Mouse (Mus musculus) CH12.LX (cell line): Measurements from ENCODE around the gene Gpd1l. TPM values are rescaled to one million over a fixed set of nuclear protein-coding genes. Genes with fewer than 3 reads are reported as not detected.

Experiments used
- DNase-seq: peaks from one replicate; pipeline ENCODE4 v3.0.0-alpha.2; 2013; ENCODE audit errors: extremely low read depth
- H3K27ac ChIP-seq: 2 replicates; pipeline ENCODE4 v1.5.1; 2012; ENCODE audit warnings: low read depth, mild to moderate bottlenecking, control low read depth, moderate library complexity; ENCODE audit not compliant: insufficient read depth
- H3K27me3 ChIP-seq: replicated peaks from 2 replicates; pipeline ENCODE3; 2012; ENCODE audit warnings: inconsistent platforms
- H3K36me3 ChIP-seq, 2 experiments: replicated peaks in 1 of 2; 2 replicates each; pipeline versions ENCODE3 to v1.6.1; 2012; ENCODE audit warnings: inconsistent platforms in 1 of 2, low read length in 1 of 2, mild to moderate bottlenecking in 1 of 2, mixed read lengths in 1 of 2, moderate library complexity in 1 of 2; ENCODE audit not compliant: control insufficient read depth in 1 of 2, insufficient read depth in 1 of 2
- H3K4me1 ChIP-seq, 2 experiments: 2 replicates each; pipeline ENCODE4 v1.6.1; 2012; ENCODE audit warnings: inconsistent platforms in 1 of 2, moderate library complexity in 1 of 2; ENCODE audit not compliant: insufficient read depth in 2 of 2, control insufficient read depth in 1 of 2
- H3K4me2 ChIP-seq: 2 replicates; pipeline ENCODE4 v1.6.1; 2012; ENCODE audit warnings: low read depth, mild to moderate bottlenecking, control low read depth; ENCODE audit not compliant: poor library complexity, insufficient read depth, severe bottlenecking
- H3K4me3 ChIP-seq, 3 experiments: fragments of 150-350 bp in 1 of 3; sonication (generic) in 1 of 3; replicated peaks in 1 of 3; 2 replicates each; pipeline versions ENCODE3 to v1.5.1; 2011 to 2012; ENCODE audit warnings: low read depth in 2 of 3, low read length in 2 of 3, mild to moderate bottlenecking in 2 of 3, moderate library complexity in 2 of 3, control low read depth in 1 of 3, improper control_type of control experiment in 1 of 3, inconsistent platforms in 1 of 3, mixed read lengths in 1 of 3; ENCODE audit not compliant: poor library complexity in 1 of 3
- H3K79me2 ChIP-seq: replicated peaks from 2 replicates; pipeline ENCODE4 v1.6.1; 2012; ENCODE audit warnings: mild to moderate bottlenecking, moderate library complexity; ENCODE audit not compliant: control insufficient read depth, poor library complexity, insufficient read depth, severe bottlenecking; ENCODE audit errors: extremely low read depth
- H3K9ac ChIP-seq: 2 replicates; pipeline ENCODE4 v1.6.1; 2012; ENCODE audit warnings: low read depth, mild to moderate bottlenecking, control low read depth, moderate library complexity; ENCODE audit not compliant: insufficient read depth
- H3K9me3 ChIP-seq: replicated peaks from 2 replicates; pipeline ENCODE3; 2012; ENCODE audit warnings: low read length, inconsistent platforms, mixed read lengths
- BHLHE40 ChIP-seq: IDR thresholded peaks from 2 replicates; pipeline ENCODE4 v1.6.1; 2011; ENCODE audit warnings: mild to moderate bottlenecking, low read depth, low read length, improper control_type of control experiment
- CHD1 ChIP-seq: IDR thresholded peaks from 2 replicates; pipeline ENCODE4 v1.6.1; 2012; ENCODE audit warnings: low read depth, low read length, improper control_type of control experiment, inconsistent platforms
- CHD2 ChIP-seq: IDR thresholded peaks from 2 replicates; pipeline ENCODE4 v1.6.1; 2011; ENCODE audit warnings: low read length, improper control_type of control experiment
- E2F4 ChIP-seq: IDR thresholded peaks from 2 replicates; pipeline ENCODE4 v1.6.1; 2011; ENCODE audit warnings: low read depth, low read length, improper control_type of control experiment; ENCODE audit not compliant: insufficient replicate concordance
- EP300 ChIP-seq: IDR thresholded peaks from 2 replicates; pipeline ENCODE4 v1.6.1; 2011; ENCODE audit warnings: low read length, improper control_type of control experiment
- ETS1 ChIP-seq: conservative IDR thresholded peaks from 2 replicates; pipeline ENCODE4 v1.6.1; 2012; ENCODE audit warnings: low read depth, mild to moderate bottlenecking, inconsistent platforms, low read length, improper control_type of control experiment, moderate library complexity
- GABPA ChIP-seq: IDR thresholded peaks from 2 replicates; pipeline ENCODE4 v1.6.1; 2012; ENCODE audit warnings: low read depth, low read length, improper control_type of control experiment, inconsistent platforms; ENCODE audit not compliant: insufficient replicate concordance
- IRF4 ChIP-seq: IDR thresholded peaks from 2 replicates; pipeline ENCODE4 v1.6.1; 2014; ENCODE audit warnings: low read depth, mild to moderate bottlenecking, inconsistent platforms, low read length, improper control_type of control experiment
- MAFK ChIP-seq: IDR thresholded peaks from 2 replicates; pipeline ENCODE4 v1.6.1; 2011; ENCODE audit warnings: low read length, improper control_type of control experiment; ENCODE audit not compliant: insufficient replicate concordance
- MAX ChIP-seq: IDR thresholded peaks from 2 replicates; pipeline ENCODE4 v1.6.1; 2011; ENCODE audit warnings: low read length, improper control_type of control experiment
- MEF2A ChIP-seq: IDR thresholded peaks from 2 replicates; pipeline ENCODE4 v1.6.1; 2014; ENCODE audit warnings: low read depth, mild to moderate bottlenecking, inconsistent platforms, low read length, improper control_type of control experiment, borderline replicate concordance
- NELFE ChIP-seq: IDR thresholded peaks from 2 replicates; pipeline ENCODE4 v1.6.1; 2011; ENCODE audit warnings: low read depth, low read length, improper control_type of control experiment
- NRF1 ChIP-seq: IDR thresholded peaks from 2 replicates; pipeline ENCODE4 v1.6.1; 2014; ENCODE audit warnings: low read depth, mild to moderate bottlenecking, inconsistent platforms, low read length, improper control_type of control experiment, moderate library complexity
- PAX5 ChIP-seq: IDR thresholded peaks from 2 replicates; pipeline ENCODE4 v1.6.1; 2012; ENCODE audit warnings: low read length, inconsistent platforms, mixed read lengths
- RCOR1 ChIP-seq: conservative IDR thresholded peaks from 2 replicates; pipeline ENCODE4 v1.6.1; 2012; ENCODE audit warnings: low read depth, mild to moderate bottlenecking, inconsistent platforms, low read length, improper control_type of control experiment
- SIN3A ChIP-seq: IDR thresholded peaks from 2 replicates; pipeline ENCODE4 v1.6.1; 2012; ENCODE audit warnings: low read length, improper control_type of control experiment, inconsistent platforms
- SMC3 ChIP-seq: IDR thresholded peaks from 2 replicates; pipeline ENCODE4 v1.6.1; 2011; ENCODE audit warnings: low read depth, low read length, improper control_type of control experiment
- TCF12 ChIP-seq: IDR thresholded peaks from 2 replicates; pipeline ENCODE4 v1.6.1; 2014; ENCODE audit warnings: low read depth, mild to moderate bottlenecking, inconsistent platforms, low read length, improper control_type of control experiment
- UBTF ChIP-seq: IDR thresholded peaks from 2 replicates; pipeline ENCODE4 v1.6.1; 2012; ENCODE audit warnings: low read depth, mild to moderate bottlenecking, inconsistent platforms, low read length, improper control_type of control experiment, moderate library complexity
- ZKSCAN1 ChIP-seq: IDR thresholded peaks from 2 replicates; pipeline ENCODE4 v1.6.1; 2012; ENCODE audit warnings: low read depth, inconsistent platforms, low read length, improper control_type of control experiment, borderline replicate concordance
- dilution Hi-C: fragments of 300-500 bp; cut with MboI; formaldehyde crosslinking; loops from 2 replicates; pipeline ENCODE4 v1.14.3; 2020; ENCODE audit warnings: low sequenced_read_pairs; ENCODE audit not compliant: extremely low pct_unique_long_range_greater_than_20kb, extremely low pct_ligation_motif_present
- in situ Hi-C: fragments of 300-500 bp; cut with MboI; formaldehyde crosslinking; loops from 3 replicates; pipeline ENCODE4 v1.14.3; 2019; ENCODE audit warnings: low sequenced_read_pairs, low pct_ligation_motif_present, low pct_unique_long_range_greater_than_20kb, mixed read lengths
- polyA plus RNA-seq: library from polyadenylated mRNA; unstranded; fragments of >175 nt; gene quantifications from 2 replicates; pipeline ENCODE4 v1.2.1, GENCODE M21; 2012; ENCODE audit warnings: low read depth; ENCODE audit not compliant: insufficient read length
- total RNA-seq, 2 experiments: library from RNA; depleted of rRNA; stranded (reverse); fragments of 300-350 nt in 1 of 2; fragments of >200 nt in 1 of 2; gene quantifications; 2 replicates each; pipeline ENCODE4 v1.2.3; 2012 to 2014

The Gpd1l gene
- total and polyA plus RNA-seq, 3 experiments = 4.6 to 7.4 (median 5.8) TPM

DNA sequence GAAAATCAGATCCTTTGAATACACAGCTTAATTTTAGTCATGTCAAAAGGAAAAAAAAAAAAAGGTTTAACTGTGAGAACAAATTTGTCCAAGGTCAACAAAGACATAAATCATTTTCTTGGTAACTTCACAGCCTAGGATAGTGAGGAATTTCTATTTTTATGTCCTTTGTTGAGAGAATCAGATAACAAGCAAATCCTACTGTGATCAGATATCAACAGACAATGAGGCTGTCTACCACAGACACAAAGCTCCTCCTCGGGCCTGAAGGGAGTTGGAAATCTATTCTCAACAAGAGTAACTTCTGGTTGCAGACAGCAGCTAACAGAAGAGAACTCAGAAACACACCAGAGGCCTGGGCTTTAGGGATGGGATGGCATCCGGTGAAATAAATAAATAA lies 51.8 kb downstream of the Gpd1l start:
- no peak overlapping the region for H3K4me3 ChIP-seq
- dilution Hi-C loops = no loop called here
- H3K36me3 ChIP-seq = no peaks in the 10 kb centered on the region
- H3K4me1 ChIP-seq = no peaks in the 10 kb centered on the region
- peaks cover 4% of the 10 kb centered on the region for H3K9me3 ChIP-seq
- H3K27me3 ChIP-seq = no peaks in the 10 kb centered on the region
- no peak for TF ChIP-seq GABPA
- no peak for DNase-seq
- H3K79me2 ChIP-seq = no peaks in the 10 kb centered on the region
- no peak overlapping the region for H3K9ac ChIP-seq
- no peak overlapping the region for H3K4me2 ChIP-seq
- no peak overlapping the region for H3K27ac ChIP-seq
- in situ Hi-C loops = loop anchor here (10.0 kb wide), 1 partner anchor 67 kb away; no protein-coding TSS in a partner anchor

DNA sequence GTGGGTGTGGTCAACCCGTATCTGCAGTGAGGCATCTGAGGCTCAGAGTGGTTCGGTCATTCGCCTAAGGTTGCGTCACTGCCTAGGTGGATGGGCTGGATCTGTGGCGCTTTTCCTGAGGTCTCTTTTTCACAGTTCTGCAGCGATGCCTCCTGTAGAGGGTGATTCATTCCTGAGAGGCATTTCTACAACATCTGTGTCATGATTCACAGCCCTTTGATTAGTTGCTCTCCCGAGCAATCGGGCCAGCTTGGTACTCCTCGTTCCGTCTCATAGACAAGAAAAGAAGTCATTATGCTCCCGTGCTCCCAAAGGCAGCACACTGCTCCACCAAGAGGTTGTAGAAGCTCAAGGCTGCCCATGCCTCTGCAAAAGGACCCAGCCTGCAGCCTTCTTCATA lies 78.5 kb downstream of the Gpd1l start:
- dilution Hi-C loops (no loop called here), in situ Hi-C loops (no loop called here)
- no peak overlapping the region for H3K27ac ChIP-seq
- TF ChIP-seq E2F4 (no peak), NELFE (no peak), CHD2 (no peak), MAFK (no peak), UBTF (no peak), SMC3 (no peak), SIN3A (no peak), TCF12 (no peak), MAX (no peak), BHLHE40 (no peak), NRF1 (no peak), PAX5 (no peak), ZKSCAN1 (no peak), RCOR1 (no peak), MEF2A (no peak), ETS1 (no peak), GABPA (no peak), CHD1 (no peak), IRF4 (no peak), EP300 (no peak)
- H3K36me3 ChIP-seq = no peaks in the 10 kb centered on the region
- no peaks in the 10 kb centered on the region for H3K79me2 ChIP-seq
- no peaks in the 10 kb centered on the region for H3K9me3 ChIP-seq
- no peaks in the 10 kb centered on the region for H3K4me1 ChIP-seq
- peaks cover 11% of the 10 kb centered on the region for H3K27me3 ChIP-seq
- no peak overlapping the region for H3K9ac ChIP-seq
- H3K4me2 ChIP-seq = no peak overlapping the region
- no peak for DNase-seq
- H3K4me3 ChIP-seq = no peak overlapping the region
